Mouse (Mus musculus) adrenal gland, adult 2 months (tissue): ENCODE results near the gene Rad9a. TPM values are rescaled to one million over a fixed set of nuclear protein-coding genes. Genes with fewer than 3 reads are reported as not detected.

ENCODE experiments used
- DNase-seq: peaks from one replicate; pipeline ENCODE4 v3.0.0; 2021
- polyA plus RNA-seq: library from polyadenylated mRNA; depleted of rRNA; stranded (reverse); fragments of >200 nt; gene quantifications from 2 replicates; pipeline ENCODE4 v1.2.3, GENCODE M21; 2012
- total RNA-seq, 2 experiments: library from RNA; stranded (reverse); gene quantifications; 2 replicates each; pipeline ENCODE4 v1.2.3; 2021

Gene Rad9a
- total and polyA plus RNA-seq, 3 experiments, result 6.9 to 17.2 (median 12.3) TPM

DNA sequence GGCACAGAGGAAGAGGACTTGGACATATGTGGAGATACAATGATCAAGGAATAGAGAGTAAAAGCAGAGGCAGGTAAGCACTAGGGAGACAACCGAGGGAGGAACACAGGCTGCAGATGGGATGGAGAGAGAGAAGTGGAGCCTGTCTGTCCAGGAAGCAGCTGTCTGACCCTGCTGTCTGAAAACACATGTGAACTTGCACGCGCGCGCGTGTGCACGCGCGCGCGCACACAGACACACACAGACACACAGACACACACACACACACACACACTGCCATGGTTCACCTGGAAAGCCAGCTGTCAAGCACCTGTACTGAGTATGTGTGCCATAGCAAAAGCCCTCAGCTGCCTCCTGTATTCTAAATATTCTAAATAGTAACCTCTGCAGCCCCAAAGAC, 16.8 kb upstream of the Rad9a start:
- no peak for DNase-seq

DNA sequence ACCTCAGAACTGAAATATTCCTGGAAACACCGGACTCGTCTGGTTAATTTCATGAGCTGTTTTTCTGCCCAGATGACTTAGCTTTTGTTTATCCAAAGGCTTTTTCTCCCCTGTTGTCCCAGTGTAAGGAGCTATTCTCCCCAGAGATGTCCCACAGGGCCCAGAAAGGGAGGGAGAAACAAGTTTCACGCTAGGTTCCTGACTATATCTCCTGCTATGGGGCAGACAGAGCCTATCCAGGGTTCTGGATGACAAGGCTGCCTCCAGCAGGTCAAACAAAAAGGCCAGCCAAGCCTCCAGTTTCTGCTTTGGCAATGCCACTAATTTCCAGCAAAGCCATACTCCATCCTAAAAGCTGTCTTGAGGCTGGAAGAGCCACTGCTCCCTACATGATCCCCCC, 16.4 kb upstream of the Rad9a start:
- no peak for DNase-seq

DNA sequence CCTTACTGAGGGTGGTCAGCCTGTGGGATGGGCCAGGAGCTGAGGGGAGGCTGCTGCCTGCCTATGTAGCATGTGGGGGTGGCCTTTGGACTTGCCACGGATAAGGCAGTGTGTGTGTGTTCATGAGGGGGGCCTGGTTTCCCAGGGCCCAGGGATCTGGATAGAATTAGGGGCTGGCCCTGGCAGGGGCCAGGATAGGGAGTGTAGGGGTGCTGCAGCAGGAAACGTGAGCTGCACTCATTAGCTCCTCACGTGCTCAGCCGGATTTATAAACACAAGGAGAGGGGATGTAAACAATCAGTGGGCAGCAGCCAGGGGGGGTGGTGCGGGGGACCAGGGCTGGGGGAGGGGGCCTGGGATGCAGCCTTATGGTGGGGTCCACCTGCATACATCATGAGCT, 15.7 kb upstream of the Rad9a start:
- DNase-seq, result no peak

DNA sequence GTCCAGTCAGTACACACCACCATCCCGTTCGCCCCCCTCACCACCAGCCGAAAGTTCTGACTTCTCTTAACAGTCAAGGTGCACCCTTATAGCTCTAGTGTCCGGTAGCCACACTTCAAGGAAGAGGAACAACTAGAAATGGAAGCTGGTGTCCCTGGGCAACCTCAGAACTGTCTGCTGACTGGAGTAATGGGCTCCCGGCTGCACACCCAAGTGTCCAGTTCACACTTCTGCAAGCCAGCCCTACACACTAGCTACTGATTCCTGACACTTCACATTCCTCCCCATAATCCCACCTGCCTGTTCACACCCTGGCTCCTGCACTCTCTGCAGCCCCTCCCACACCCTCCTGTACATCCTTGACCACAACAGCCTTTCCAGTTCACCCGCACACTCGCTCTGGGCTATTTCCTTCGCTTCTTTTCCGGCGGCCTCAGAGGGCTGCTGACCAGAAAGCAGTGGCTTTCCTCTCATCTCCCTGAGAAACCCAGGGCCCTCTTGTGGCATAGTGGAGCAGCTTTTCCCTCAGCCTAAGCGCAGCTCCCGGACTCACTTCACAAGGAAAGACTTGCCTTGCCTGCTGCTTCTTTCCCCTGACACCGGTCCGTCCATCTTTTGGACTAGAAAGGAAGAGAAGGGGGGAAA, 14.7 kb upstream of the Rad9a start:
- peak; percentile 59 for DNase-seq

DNA sequence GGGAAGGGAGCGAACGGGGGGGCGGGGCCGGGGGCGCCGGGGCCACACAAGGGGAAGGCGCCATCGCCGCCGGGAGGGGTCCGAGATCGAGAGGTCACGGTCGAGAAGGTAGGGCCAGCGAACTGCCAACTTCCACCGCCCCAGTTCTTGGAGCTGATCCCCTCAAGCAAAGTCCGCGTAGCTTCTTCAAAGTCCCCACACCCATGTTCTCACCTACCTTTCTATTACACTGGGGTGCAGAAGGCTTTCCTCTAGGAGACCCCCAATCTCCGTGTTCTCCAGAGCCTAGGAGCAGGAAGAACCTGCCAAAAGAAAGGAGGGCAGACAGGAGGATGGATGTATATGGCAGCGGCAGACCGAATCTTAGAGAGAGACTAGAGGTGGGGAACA, 14.0 kb upstream of the Rad9a start:
- no peak for DNase-seq

DNA sequence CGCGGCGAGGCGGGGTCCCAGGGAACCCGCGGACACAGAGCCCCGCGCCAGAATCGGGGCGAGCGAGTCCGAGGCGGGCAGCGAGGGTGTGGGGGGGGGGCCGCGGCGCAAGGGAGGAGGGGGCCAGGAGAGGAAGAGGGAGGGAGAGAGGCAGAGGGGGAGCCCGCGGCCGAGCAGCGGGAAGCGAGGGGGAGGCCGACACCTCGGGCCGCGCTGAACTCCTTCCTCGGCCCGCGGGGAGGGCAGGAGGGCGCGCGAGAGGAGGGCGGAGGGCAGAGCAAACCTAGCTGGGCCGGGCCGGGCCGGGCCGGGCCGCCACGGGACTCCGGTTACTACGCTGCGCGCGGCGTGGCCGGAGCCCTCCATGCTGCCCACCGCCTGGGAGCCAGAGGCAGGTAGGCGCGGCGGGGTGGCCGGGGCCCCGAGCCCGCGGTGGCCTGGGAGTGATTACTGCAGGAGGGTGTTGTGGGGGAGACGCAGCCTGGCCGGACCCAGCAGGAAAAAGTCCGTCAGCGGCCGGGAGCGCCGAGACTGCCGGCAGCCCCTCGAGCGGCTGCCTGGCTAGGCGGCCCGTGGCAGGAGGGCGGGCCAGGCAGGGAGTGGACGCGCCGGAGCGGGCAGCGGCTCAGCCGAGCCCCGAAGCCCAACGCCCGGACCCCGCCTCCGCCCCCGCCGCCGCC, 13.4 kb upstream of the Rad9a start:
- DNase-seq, result peak; percentile 64

DNA sequence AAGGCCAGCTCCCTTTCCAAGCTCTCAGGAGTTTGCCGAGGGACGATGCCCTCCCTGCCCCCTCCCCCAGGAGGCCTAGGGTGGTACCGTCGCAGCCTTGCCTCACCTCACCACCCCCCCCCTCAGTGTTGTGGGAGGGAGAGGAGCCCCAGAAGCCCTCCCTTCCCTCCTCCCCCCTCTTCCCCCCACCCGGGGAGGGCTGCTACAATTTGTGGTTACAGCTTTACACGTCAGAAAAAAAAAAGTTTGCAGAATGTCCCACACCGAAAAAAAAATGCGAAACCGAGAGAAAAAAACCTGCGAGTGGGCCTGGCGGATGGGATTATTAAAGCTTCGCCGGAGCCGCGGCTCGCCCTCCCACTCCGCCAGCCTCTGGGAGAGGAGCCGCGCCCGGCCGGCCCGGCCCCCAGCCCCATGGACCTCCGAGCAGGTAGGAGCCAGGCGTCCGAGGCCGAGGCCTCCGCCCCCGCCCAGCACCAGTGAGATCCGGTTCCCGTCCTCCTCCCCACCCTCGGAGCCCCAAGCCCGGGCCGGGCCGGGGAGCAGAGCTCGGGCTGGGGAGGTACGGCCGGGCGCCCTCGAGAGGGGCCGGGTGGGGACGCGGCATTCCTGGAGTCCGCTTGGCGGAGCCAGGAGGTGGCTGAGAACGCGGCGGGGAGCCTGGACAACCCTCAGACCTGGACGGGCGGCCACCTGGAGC, 12.8 kb upstream of the Rad9a start, which contains the start of the genes Clcf1 and AC109138.7:
TSS of gene Clcf1 (plus strand) at position 168 of the 700 bp plus-strand sequence.
TSS of gene AC109138.7 (plus strand) at position 287 of the 700 bp plus-strand sequence.
- DNase-seq, result peak; percentile 82

DNA sequence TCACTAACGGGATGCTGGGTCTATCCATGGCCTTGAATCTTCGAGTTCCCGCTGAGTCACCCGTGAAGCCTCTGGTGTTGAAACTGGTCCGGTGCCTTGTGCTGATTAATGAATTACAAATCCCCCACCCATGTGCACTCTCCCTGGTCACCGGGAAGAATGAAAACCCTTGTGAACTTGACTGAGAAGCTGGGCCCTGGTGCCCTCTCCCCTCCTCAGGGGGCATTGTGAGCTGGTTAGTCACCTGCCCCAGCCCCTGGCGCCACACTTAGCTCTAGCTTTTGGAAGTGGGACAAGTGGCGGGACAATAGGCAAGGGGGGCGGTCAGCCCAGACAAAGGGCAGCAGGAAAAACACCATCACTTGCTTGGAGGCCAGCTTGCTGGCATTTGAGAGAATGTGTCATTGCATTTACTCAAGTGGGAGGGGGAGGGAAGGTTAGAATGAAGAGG, 12.1 kb upstream of the Rad9a start:
- DNase-seq, result peak; percentile 89

DNA sequence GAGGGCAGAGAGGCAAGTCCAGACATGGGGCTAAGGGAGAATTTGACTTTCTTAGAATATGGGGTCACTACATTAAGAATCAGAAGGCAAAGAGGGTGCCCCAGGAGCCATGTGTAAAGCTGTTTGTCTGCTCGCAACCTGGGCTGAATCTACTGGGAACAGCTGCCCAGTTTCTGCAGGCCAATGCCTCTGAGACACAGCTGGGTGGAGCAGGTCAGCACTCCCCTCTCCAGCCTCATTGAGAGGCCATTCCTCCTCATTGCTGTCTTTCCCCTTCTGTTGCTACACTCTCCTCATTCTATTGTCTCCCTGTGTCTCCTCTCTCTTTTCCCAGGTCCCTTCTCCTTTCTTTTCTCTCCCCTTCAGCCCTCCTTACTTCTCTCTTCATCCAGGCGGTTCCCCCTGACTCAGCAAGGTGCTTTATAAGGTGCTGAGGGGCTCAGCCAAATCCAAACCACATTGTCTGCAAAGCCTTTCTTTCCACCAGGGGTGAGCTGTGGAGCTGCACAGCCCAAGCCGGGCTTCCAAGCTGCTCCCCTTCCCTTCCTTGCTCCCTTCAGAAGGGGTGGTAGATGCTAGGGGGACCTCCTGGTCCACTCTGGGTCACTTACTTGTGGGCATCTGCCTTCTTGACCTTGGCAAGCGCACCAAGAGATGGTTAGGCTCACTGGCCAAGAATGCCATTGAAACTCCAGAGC, 10.6 kb upstream of the Rad9a start:
- no peak for DNase-seq

DNA sequence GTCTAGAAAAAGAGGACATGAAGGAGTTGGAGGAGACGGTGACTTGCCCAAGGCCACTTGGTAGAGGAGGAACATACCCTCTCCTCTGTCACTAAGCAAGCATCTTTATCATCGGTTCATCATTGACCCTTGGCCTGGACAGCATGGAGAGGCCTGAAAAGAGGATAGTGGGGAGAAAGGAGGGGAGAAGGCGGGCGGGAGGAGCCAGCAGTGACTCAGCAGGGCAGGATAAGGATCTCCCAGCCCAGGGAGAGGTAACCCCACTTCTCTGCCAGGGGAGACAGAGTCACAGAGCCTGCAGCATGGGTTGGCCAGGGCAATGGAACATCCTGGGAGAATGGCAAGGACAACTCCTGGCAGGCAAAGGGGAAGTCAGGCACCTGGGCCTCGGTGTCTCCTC, 7.1 kb upstream of the Rad9a start:
- peak; percentile 41 for DNase-seq

DNA sequence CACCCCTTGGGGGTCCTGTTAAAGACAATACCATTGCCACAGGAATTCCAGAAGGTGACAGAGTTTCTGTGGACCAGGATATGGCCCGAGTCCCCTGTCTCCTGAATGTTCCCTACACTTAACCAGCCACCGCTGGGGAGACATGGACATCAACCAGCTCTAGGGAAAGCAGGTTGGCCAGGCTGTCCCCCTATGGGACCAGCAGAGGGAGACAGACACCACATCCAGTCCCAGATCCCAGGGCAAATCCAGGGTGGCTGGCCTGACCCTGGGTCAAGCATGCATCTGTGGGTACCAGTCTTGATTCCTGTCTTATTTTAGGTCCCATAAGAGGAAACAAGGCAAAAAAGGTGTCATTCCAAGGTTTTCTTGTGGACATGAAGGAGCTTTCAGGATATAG, 5.5 kb upstream of the Rad9a start:
- DNase-seq, result peak; percentile 85

DNA sequence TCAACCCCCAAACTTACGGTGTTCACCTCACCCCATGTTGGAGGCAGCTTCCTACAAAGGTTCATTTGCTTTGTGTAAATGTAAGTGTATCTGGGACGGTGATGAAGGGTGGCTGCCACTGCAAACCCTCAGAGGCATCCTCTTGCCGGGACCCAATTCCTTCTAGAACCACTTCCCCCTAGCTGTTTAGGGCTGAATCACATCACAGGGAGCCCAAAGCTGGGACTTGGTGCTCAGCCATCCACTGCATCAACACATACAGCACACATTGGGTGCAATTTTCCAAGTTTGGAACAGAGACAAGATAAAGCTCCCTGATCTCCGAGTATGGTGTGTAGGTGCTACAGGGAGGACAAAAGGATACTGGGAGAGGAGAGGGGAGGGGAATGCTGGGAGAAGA, 3.4 kb upstream of the Rad9a start:
- DNase-seq, result no peak

DNA sequence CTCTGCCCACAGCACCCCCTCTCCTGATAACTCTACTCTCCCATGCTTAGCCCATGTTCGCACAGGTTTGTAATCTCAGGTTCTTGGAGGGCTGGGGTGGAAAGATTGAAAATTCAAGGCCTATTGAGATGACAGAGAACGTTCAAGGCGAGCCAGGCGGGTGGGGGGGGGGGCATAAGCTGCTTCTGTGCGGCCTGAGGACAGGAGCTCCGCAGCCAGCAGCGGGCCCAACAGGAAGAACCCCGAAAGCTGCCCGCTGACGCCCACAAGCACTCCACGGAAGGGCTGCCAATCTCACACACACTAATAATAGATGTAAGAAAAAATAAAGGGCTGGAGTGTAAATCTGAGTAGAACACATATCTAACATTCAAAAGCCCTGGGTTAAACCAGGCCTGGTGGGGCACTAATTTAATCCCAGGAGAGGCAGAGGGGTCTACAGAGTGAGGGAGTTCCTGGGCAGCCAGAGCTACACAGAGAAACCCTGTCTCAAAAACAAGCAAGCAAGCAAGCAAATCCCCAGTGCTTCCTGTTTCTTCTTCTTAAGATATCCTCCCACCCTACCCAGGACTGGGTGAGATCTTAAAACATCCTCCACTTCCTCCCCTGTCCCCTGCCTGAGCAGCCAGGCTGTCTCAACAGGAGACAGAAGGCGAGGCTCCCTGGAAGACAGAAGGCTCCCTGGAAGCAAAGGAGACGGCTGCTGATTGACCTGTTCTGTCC, 2.3 kb upstream of the Rad9a start:
- DNase-seq, result no peak

DNA sequence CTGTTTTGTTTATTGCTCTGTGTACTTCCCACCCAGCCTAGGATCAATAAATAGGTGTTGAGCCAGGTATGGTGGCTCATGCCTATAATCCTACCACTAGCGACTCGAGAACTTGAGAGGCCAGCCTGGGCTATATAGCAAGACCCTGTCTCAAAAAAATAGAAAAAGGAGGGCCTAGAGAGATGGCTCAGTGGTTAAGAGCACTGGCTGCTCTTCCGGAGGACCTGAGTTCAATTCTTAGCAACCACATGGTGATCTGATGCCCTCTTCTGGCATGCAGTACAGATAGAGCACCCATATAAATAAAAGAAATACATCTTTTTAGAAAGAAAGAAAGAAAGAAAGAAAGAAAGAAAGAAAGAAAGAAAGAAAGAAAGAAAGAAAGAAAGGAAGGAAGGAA, 1.7 kb upstream of the Rad9a start:
- DNase-seq, result no peak

DNA sequence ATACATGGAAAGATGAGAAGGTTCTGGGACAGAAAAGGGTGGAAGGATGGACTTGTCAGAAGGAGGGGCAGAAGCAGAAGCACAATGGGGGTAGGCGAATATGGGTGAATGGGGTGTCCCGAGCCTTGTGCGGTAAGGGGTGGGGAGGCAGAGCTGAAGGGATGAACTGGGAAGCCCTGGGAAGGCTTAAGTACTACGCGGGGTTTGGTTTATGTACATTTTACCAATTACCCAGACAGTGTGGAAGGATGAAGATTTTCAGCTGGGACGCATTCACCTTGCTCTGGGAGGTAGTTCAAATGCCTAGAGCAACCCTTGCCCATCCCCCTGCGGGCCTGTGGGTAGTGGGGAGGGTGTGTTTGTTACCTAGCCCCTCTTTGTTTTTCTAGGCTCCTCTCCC, 687 bp upstream of the Rad9a start:
- no peak for DNase-seq

DNA sequence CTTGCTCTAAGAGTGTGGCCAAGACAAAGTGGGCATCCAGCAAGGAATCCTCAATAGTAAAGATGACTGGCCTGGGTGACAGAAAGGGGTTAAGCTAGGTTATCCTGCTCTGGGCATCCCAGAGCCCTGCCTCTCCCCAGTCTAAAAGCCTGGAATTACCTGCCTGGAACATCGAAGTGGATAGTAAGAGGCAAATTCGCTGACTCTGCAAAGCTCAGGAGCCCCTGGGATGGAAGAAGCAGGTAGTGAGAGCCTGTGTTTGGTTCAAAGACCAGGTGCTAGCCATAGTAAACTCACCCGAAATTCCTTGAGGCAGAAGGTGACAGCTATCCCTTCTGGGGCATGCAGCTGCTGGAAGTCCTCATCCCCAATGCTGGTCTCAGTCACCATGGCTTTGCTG, 4.3 kb downstream of the Rad9a start:
- no peak for DNase-seq

DNA sequence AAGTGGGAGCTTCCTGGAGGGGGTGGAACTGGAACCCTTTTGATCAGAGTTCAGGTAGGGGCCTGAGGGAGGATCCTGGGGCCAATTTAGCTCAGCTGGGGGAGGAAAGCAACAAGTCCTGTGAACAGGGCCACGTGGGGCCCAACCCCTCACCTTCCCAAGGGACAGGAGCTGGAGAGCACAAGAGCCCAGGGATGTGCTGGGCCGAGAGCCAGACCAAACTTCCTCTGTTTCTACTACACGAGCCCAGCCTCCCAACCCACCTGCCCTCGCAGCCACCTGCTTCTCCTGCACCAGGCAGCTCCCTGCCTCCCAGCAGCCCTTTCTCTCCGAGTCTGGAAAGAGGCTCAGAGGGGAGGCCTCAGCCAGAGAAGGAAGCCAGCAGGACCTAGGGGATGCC, 4.9 kb downstream of the Rad9a start:
- DNase-seq, result peak; percentile 43

DNA sequence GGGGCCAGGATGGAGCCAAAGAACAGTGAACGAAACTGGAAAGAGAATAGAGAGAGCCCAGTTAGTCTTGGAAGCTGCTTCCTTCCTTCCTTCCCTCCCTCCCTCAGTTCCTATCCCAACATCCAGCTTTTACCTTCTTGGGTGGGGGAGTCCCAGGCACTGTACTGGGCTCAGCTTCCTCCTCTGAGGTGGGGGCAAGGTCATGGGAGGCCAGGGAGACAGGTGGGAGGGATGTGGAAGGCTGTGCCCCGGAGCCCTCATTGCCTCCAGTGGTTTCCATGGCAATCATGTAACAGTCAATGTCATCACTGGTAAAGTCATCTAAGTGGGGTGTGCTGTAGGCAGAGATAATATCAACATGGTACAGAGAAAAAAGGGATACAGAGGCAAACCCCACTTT, 5.4 kb downstream of the Rad9a start:
- DNase-seq, result no peak

DNA sequence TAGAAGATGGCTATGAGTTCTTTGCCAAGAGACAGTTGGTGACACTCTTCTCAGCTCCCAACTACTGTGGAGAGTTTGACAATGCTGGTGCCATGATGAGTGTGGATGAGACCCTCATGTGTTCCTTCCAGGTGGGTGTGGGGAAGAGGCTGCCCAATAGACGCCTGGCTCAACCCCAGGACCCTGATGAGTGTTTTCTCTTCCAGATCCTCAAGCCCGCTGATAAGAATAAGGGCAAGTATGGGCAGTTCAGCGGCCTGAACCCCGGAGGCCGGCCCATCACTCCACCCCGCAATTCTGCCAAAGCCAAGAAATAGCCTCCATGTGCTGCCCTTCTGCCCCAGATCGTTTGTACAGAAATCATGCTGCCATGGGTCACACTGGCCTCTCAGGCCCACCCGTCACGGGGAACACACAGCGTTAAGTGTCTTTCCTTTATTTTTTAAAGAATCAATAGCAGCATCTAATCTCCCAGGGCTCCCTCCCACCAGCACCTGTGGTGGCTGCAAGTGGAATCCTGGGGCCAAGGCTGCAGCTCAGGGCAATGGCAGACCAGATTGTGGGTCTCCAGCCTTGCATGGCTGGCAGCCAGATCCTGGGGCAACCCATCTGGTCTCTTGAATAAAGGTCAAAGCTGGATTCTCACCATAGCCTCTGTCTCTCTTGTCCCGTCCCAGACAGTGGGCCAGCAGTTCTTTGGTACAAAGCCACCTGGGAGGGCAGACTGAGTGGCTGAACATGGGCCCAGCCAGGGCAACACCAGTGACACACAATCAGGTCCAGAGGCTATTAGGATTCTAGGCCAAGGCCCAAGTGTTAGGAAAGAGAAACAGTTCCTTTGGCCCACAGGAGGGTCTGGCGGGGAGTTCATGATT, 6.4 kb downstream of the Rad9a start:
- peak; percentile 64 for DNase-seq

DNA sequence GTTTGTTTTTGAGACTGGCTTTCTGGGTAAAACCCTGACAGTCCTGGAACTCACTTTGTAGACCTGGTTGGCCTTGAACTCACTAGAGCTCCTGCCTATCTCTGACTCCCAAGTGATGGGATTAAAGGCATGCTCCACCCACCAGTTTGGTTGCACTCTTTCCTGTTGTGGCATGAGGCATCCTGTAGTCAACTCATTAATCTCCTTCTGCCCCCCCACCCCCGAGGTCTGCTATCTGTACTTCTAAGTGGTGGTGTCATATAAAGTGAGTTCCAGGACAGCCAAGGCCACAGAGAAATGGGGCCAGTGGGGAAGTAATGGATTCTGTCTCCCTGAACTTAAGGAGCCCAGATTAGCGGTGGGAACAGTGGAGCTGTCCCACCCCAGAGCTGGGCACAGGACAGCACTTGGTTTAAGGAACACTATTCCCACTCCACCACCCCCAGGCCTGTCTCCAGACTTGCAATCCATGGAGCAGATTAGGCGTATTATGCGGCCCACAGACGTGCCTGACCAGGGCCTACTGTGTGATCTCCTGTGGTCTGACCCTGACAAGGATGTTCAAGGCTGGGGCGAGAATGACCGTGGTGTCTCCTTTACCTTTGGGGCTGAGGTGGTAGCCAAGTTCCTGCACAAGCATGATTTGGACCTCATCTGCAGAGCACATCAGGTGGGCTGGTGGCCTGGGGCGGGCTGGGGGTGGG, 7.3 kb downstream of the Rad9a start:
- DNase-seq, result peak; percentile 59
